Mouse (Mus musculus) gastrocnemius, adult 8-10 months (tissue): ENCODE measurements around the gene Csf2rb. TPM values are rescaled to one million over a fixed set of nuclear protein-coding genes. Genes with fewer than 3 reads are reported as not detected.

Experiments
- DNase-seq, 2 experiments: peaks; one replicate each; pipeline ENCODE4 v3.0.0; 2022; ENCODE audit warnings: low spot score in 2 of 2
- microRNA-seq: library from miRNA; unstranded; fragments of <30 nt; microRNA quantifications from one replicate; pipeline ENCODE4 v1.2.0, GENCODE M21; 2022
- total RNA-seq, 4 experiments: library from RNA; stranded (reverse); gene quantifications; 2 replicates each; pipeline ENCODE4 v1.2.4; 2022

Gene Csf2rb
- total RNA-seq, 4 experiments from 2014 or later = 0.41 to 0.99 (median 0.81) TPM

DNA sequence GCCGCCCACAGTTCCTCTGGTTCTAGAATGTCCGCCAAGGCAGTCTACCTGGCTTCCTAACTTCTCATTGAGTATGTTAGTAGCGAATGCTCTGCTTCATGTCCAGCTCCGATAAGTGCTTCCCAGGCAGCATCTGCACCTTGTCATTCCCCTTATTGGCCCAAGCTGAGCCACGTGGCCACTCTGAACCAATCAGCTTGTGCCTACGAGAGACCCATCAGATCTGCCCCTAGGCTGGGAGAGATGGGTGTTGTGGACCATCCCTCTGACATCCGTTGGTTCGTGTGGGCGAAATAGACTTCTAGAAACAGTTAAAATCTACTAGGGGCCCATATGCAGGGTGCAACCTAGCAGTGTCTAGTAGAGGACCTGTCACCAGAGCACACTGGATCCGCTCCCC lies 52.3 kb downstream of the Csf2rb start:
- DNase-seq = no peak

- DNase-seq = no peak
Measured at GRCm38 (mm10) chr15:78378556-78378955, 53.0 kb downstream of the Csf2rb start.

DNA sequence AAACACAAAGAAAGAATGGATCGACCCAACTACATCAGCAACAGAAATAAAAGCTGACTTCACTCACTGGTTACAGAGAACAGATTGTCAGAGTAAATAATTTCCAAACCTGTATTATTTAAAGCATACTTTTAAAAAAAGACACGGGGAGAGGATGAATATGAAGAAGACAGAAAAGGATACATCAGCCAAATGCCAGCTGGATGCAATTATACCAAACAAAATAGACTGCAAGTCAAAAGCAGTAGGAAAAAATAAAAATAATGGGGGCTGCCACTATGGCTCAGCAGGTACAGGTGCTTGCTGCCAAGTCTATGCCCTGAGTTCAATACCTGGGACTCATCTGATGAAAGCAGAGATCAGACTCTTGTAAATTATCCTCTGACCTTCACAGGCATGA lies 54.7 kb downstream of the Csf2rb start:
- no peak for DNase-seq

DNA sequence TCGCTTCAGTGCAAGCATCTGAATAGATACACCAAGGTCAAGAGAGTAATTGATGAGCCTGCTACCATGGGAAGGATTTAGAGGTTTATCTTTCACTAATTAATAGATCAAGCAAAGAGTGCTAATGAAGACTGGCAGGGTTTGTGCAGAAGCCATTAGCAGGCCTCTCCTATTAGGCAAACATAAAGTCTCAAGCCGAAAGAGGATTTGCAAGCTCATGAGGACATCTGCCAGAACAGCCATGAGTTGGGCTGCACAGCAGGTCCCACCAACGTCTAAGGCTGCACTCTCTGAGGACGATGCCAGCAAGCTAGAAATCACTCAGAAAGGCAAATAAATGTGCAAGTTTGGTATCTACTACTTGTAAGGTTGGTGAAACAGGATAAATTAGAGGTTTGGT lies 55.2 kb downstream of the Csf2rb start:
- DNase-seq = no peak

GRCm38 (mm10) chr15:78382115-78382514 lies 56.6 kb downstream of the Csf2rb start:
- no peak for DNase-seq

GRCm38 (mm10) chr15:78383450-78384219 lies 58.1 kb downstream of the Csf2rb start:
- DNase-seq = no peak

DNA sequence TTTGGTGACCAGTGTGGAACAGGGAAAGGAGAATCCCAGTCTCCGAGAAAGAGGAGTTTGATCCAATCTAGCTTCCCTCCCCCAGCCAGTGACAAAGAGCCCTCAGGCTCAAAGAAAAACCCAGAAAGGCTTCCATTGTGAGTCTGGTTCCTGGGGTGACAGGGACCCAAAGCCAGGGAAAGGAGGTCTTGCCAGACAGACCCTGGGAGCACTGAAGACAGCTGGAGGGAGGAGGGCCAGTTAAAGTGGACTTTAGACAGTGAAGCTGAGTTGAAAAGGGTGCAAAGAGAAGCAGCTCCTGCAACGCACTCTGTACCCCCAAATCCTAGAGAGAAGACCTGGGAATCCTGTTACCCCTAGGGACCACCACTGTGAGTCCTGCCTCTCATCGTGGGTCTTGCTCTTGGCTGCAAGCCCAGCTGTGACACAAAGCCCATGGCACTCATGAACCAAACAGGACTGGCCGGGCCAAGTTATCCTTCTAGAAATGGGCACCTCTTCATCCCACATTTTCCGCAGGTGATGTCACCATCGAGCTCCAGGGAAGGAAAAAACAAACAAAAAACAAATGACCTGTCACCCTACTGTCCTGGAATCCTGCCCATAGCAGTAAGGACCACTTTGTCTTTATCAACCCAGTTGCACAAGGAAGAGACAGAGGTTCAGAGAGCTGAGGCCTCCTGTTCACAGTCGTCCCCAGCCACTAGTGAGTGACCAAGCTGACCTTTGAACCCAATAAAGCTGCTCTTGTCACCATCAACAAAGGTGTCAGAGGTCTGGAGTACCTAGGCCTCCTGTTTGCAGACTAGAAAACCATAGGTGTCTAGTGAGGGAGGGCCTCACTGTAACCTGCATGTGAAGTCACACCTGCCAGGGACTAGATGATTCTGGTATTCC lies 58.9 kb downstream of the Csf2rb start:
- DNase-seq = no peak

DNA sequence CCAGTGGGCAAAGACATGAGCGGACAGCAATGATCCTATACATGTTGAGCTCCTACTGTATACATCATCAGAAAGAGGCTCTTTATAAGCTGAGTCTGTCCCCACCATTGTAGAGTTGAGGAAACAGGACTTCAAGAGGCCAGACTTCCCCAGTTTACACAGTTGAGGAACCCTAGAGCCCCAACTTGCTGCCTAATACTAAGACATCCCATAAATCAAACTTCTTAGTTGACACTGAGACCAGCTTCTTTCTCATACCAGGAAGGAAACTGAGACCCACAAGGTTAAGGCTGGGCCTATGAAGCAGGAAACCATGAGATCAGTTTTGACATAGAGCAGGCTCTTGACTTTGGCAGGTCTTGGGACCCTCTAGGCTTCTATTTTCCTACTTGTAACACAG lies 60.0 kb downstream of the Csf2rb start:
- no peak for DNase-seq

GRCm38 (mm10) chr15:78390855-78391254 lies 65.3 kb downstream of the Csf2rb start:
- DNase-seq = no peak

- DNase-seq = no peak
Measured at GRCm38 (mm10) chr15:78395478-78395962, 70.0 kb downstream of the Csf2rb start, which contains the start of gene Tex33. Tex33 (minus strand) TSS chr15:78395912.

DNA sequence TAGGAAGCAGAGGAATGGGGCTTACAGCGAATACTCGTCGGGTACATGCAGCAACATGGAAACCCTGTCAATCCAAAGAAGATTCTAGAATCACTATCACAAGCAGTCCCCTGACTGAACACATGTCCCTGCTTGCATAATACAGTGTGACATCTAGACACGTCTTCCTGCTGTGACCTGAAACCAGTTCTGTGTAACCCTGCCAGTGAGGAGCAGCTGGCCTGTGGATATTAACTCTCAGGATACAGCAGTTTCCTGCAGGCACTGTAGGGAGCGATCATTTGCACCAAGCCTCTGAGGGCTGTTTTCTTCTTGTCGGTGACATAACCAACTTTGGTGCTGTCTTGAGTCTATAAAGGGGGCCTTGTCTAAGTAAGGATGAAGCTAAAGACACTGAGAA lies 75.8 kb downstream of the Csf2rb start:
- DNase-seq = peak; percentile 25 to 38

DNA sequence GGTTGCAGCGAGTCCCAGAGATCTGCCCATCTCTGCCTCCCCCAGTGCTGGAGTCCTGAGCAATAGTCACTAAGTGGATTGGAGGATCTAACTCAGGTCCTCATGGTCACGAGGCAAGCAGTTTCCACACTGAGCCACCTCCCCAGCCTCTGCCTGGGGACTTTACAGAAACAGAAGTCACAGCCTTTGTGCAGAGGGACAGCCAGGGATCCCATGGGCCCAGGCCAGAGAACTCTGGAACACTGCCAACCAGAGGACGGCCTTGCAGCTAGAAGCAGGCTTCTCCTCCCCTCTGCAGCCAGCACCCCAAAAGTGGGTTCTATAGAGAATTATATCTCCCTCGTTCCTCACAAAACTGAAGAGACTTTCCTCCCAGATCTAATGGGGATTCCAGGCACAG lies 76.4 kb downstream of the Csf2rb start:
- peak; percentile 59 to 70 for DNase-seq

- DNase-seq = peak in 1 of 2 experiments; percentile 18
Measured at GRCm38 (mm10) chr15:78402423-78402822, 76.9 kb downstream of the Csf2rb start.

DNA sequence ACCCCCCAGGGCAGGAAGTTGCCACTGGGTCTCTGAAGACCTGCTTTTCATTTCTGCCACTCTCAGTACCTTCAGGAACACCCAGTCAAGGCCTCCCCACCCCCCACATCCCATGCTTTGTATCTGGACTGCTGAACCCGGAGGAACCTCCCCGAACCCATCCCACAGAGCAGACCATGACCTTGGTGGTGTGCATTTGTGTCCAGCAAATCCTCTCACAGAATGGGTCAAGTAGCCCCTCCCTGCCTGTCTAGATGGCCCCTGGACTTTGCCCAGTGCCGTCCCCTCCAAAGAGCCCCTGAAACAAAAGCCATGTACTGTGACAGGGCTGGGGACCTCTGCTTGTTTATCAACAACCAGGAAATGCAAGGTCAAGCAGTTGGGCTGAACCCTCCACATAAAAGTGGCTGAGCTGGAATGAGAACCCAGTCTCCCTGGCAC lies 77.8 kb downstream of the Csf2rb start:
- DNase-seq = no peak

Small RNAs within 50 kb of the gene (microRNA-seq; reads per million reads assigned to microRNA genes)
- gene Mir7676-1 (not detected), gene Mir7676-2 (not detected)

Other genes with a start within 250 kb of the Csf2rb start
- not detected for gene Cacng2, start 205.7 kb upstream of the Csf2rb start, total RNA-seq
- 10 to 100 TPM in 3 of 4 experiments, 1 to 10 TPM in 1; 9.0 to 16.1 (median 12.5) TPM for gene Ift27, start 151.6 kb upstream of the Csf2rb start, total RNA-seq
- over 10,000 TPM; 12,380 to 17,080 (median 15,669) TPM for gene Pvalb, start 119.4 kb upstream of the Csf2rb start, total RNA-seq
- gene Ncf4, start 81.0 kb upstream of the Csf2rb start, total RNA-seq = under 1 TPM in 3 of 4 experiments, not detected in 1; 0.24 to 0.94 (median 0.74) TPM
- gene Csf2rb2, start 20.0 kb upstream of the Csf2rb start, total RNA-seq = under 1 TPM; 0.39 to 0.56 (median 0.43) TPM
- gene Tex33, start 70.2 kb downstream of the Csf2rb start, total RNA-seq = not detected
- gene Tst, start 80.2 kb downstream of the Csf2rb start, total RNA-seq = 10 to 100 TPM; 19.1 to 25.8 (median 22.3) TPM
- gene Mpst, start 80.7 kb downstream of the Csf2rb start, total RNA-seq = 10 to 100 TPM; 58.9 to 65.3 (median 59.7) TPM
- gene Kctd17, start 102.8 kb downstream of the Csf2rb start, total RNA-seq = 10 to 100 TPM in 1 of 4 experiments, 1 to 10 TPM in 3; 5.9 to 10.3 (median 8.2) TPM
- under 1 TPM in 1 of 4 experiments, not detected in 3; 0.11 TPM for gene Tmprss6, start 142.9 kb downstream of the Csf2rb start, total RNA-seq
- not detected for gene Il2rb, start 169.5 kb downstream of the Csf2rb start, total RNA-seq
- gene C1qtnf6, start 205.7 kb downstream of the Csf2rb start, total RNA-seq = 1 to 10 TPM in 3 of 4 experiments, under 1 TPM in 1; 0.82 to 2.9 (median 1.6) TPM
- not detected for gene Sstr3, start 218.9 kb downstream of the Csf2rb start, total RNA-seq
- 1 to 10 TPM in 2 of 4 experiments, not detected in 2; 1.1 to 1.3 TPM for gene Rac2, start 247.0 kb downstream of the Csf2rb start, total RNA-seq